Mouse (Mus musculus): Measurements from ENCODE around the gene Hspa2. TPM values are rescaled to one million over a fixed set of nuclear protein-coding genes. Genes with fewer than 3 reads are reported as not detected.
A peak's percentile ranks its signal among the peaks of the same experiment; 100 is the strongest.

The Hspa2 gene
- polyA plus RNA-seq, 1 experiment from 2014 or later, result 15.4 TPM

DNA sequence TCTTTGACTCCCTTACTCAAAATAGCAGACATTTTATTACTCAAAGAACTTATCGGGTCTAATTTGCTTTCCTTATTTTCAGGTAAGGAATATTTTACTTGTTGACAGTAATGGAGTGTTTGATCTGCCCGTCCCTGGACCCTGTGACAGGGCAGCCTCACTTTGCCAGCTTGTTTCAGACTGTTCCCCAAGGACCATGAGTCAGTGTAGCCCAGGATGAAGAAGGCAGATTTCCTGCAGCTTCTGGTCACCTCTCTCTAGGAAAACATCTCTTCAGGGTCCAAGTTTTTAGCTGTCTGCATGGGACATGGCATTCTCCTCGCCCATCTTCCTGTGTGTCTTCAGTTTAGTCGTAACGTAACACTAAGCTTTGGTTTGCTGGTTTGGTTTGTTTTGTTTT is 6.7 kb upstream of the Hspa2 start:
- no peaks in the 10 kb centered on the region for H3K27me3 ChIP-seq (ENCODE audit: control insufficient read depth, insufficient read depth, low read depth, low read length)
- no peaks in the 10 kb centered on the region for H3K9me3 ChIP-seq (ENCODE audit: control insufficient read depth, low read length)
- H3K4me2 ChIP-seq (ENCODE audit: low read depth, low read length), result no peak overlapping the region
- no peak overlapping the region for H3K4me3 ChIP-seq (ENCODE audit: low read length)
- no peak overlapping the region for H3K27ac ChIP-seq (ENCODE audit: low read length)
- H3K4me1 ChIP-seq (replicated peaks; ENCODE audit: control insufficient read depth, insufficient read depth, low read length), result peaks cover 8% of the 10 kb centered on the region; the same call in 1 of the 2 replicates
- ATAC-seq (ENCODE audit: low read depth), result no peak
- WGBS, result 82% methylated on average over 5 of the region's 5 CpGs
- H3K36me3 ChIP-seq (ENCODE audit: control insufficient read depth, insufficient read depth, low read length), result no peaks in the 10 kb centered on the region
- no peak overlapping the region for H3K9ac ChIP-seq (ENCODE audit: low read length)

GRCm38 (mm10) chr12:76401674-76402073 is 2.3 kb upstream of the Hspa2 start:
- H3K36me3 ChIP-seq (ENCODE audit: control insufficient read depth, insufficient read depth, low read length), result no peaks in the 10 kb centered on the region
- WGBS, result 50% methylated on average over 3 of the region's 3 CpGs
- no peak for ATAC-seq (ENCODE audit: low read depth)
- no peak overlapping the region for H3K9ac ChIP-seq (ENCODE audit: low read length)
- no peak overlapping the region for H3K4me2 ChIP-seq (ENCODE audit: low read depth, low read length)
- H3K4me1 ChIP-seq (replicated peaks; ENCODE audit: control insufficient read depth, insufficient read depth, low read length), result peaks cover 28% of the 10 kb centered on the region
- H3K27me3 ChIP-seq (ENCODE audit: control insufficient read depth, insufficient read depth, low read depth, low read length), result peaks cover 17% of the 10 kb centered on the region
- no peak overlapping the region for H3K4me3 ChIP-seq (ENCODE audit: low read length)
- no peaks in the 10 kb centered on the region for H3K9me3 ChIP-seq (ENCODE audit: control insufficient read depth, low read length)
- no peak overlapping the region for H3K27ac ChIP-seq (ENCODE audit: low read length)

- Histone ChIP-seq H3K36me3 (ENCODE audit: control insufficient read depth, insufficient read depth, low read length) (no peaks in the 10 kb centered on the region), H3K9me3 (ENCODE audit: control insufficient read depth, low read length) (no peaks in the 10 kb centered on the region), H3K4me3 (ENCODE audit: low read length) (peak overlapping the region; percentile 78), H3K4me1 (replicated peaks; ENCODE audit: control insufficient read depth, insufficient read depth, low read length) (peaks cover 27% of the 10 kb centered on the region), H3K9ac (ENCODE audit: low read length) (peak overlapping the region; percentile 86), H3K27me3 (ENCODE audit: control insufficient read depth, insufficient read depth, low read depth, low read length) (peaks cover 24% of the 10 kb centered on the region), H3K4me2 (ENCODE audit: low read depth, low read length) (peak overlapping the region; percentile 76), H3K27ac (ENCODE audit: low read length) (peak overlapping the region; percentile 96)
- WGBS, result 1% methylated on average over 38 of the region's 54 CpGs
- ATAC-seq (ENCODE audit: low read depth), result peak; percentile 90
Observed at GRCm38 (mm10) chr12:76402991-76403885, 738 bp upstream of the Hspa2 start.

- Histone ChIP-seq H3K36me3 (ENCODE audit: control insufficient read depth, insufficient read depth, low read length) (no peaks in the 10 kb centered on the region), H3K4me1 (replicated peaks; ENCODE audit: control insufficient read depth, insufficient read depth, low read length) (peaks cover 21% of the 10 kb centered on the region), H3K9ac (ENCODE audit: low read length) (no peak overlapping the region; the same call in 1 of the 2 replicates), H3K9me3 (ENCODE audit: control insufficient read depth, low read length) (no peaks in the 10 kb centered on the region), H3K4me3 (ENCODE audit: low read length) (peak overlapping the region; percentile 78), H3K4me2 (ENCODE audit: low read depth, low read length) (peak overlapping the region; percentile 76), H3K27ac (ENCODE audit: low read length) (no peak overlapping the region), H3K27me3 (ENCODE audit: control insufficient read depth, insufficient read depth, low read depth, low read length) (peaks cover 24% of the 10 kb centered on the region)
- 6% methylated on average over 20 of the region's 20 CpGs for WGBS
- no peak for ATAC-seq (ENCODE audit: low read depth)
Observed at GRCm38 (mm10) chr12:76404836-76405182, 833 bp downstream of the Hspa2 start.

DNA sequence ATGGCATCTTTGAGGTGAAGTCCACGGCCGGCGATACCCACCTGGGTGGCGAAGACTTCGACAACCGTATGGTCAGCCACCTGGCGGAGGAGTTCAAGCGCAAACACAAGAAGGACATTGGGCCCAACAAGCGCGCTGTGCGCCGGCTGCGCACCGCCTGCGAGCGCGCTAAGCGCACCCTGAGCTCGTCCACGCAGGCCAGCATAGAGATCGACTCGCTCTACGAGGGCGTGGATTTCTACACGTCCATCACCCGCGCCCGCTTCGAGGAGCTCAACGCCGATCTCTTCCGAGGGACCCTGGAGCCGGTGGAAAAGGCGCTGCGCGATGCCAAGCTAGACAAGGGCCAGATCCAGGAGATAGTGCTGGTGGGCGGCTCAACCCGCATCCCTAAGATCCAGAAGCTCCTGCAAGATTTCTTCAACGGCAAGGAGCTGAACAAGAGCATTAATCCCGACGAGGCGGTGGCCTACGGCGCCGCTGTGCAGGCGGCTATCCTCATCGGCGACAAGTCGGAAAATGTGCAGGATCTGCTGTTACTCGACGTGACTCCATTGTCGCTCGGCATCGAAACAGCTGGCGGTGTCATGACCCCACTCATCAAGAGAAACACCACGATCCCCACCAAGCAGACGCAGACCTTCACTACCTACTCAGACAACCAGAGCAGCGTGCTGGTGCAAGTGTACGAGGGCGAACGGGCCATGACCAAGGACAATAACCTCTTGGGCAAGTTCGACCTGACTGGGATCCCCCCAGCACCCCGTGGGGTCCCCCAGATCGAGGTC is 1.4 kb downstream of the Hspa2 start:
- H3K9me3 ChIP-seq (ENCODE audit: control insufficient read depth, low read length), result no peaks in the 10 kb centered on the region
- no peak for ATAC-seq (ENCODE audit: low read depth)
- peaks cover 24% of the 10 kb centered on the region for H3K27me3 ChIP-seq (ENCODE audit: control insufficient read depth, insufficient read depth, low read depth, low read length)
- peak overlapping the region; percentile 78 for H3K4me3 ChIP-seq (ENCODE audit: low read length)
- peaks cover 21% of the 10 kb centered on the region for H3K4me1 ChIP-seq (replicated peaks; ENCODE audit: control insufficient read depth, insufficient read depth, low read length)
- WGBS, result 2% methylated on average over 64 of the region's 64 CpGs
- H3K36me3 ChIP-seq (ENCODE audit: control insufficient read depth, insufficient read depth, low read length), result no peaks in the 10 kb centered on the region
- H3K9ac ChIP-seq (ENCODE audit: low read length), result no peak overlapping the region
- H3K4me2 ChIP-seq (ENCODE audit: low read depth, low read length), result peak overlapping the region; percentile 76
- H3K27ac ChIP-seq (ENCODE audit: low read length), result no peak overlapping the region

DNA sequence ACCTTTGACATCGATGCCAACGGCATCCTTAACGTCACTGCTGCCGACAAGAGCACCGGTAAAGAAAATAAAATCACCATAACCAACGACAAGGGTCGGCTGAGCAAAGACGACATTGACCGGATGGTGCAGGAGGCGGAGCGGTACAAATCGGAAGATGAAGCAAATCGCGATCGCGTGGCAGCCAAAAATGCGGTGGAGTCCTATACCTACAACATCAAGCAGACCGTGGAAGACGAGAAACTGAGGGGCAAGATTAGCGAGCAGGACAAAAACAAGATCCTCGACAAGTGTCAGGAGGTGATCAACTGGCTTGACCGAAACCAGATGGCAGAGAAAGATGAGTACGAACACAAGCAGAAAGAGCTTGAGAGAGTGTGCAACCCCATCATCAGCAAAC is 2.0 kb downstream of the Hspa2 start:
- Histone ChIP-seq H3K4me3 (ENCODE audit: low read length) (peak overlapping the region; percentile 78), H3K9me3 (ENCODE audit: control insufficient read depth, low read length) (no peaks in the 10 kb centered on the region), H3K4me1 (replicated peaks; ENCODE audit: control insufficient read depth, insufficient read depth, low read length) (peaks cover 21% of the 10 kb centered on the region), H3K27me3 (ENCODE audit: control insufficient read depth, insufficient read depth, low read depth, low read length) (peaks cover 24% of the 10 kb centered on the region), H3K36me3 (ENCODE audit: control insufficient read depth, insufficient read depth, low read length) (no peaks in the 10 kb centered on the region), H3K27ac (ENCODE audit: low read length) (no peak overlapping the region), H3K4me2 (ENCODE audit: low read depth, low read length) (peak overlapping the region; percentile 76), H3K9ac (ENCODE audit: low read length) (no peak overlapping the region)
- WGBS, result 4% methylated on average over 23 of the region's 23 CpGs
- no peak for ATAC-seq (ENCODE audit: low read depth)

GRCm38 (mm10) chr12:76407184-76407583 is 3.2 kb downstream of the Hspa2 start:
- Histone ChIP-seq H3K4me2 (ENCODE audit: low read depth, low read length) (no peak overlapping the region), H3K9ac (ENCODE audit: low read length) (no peak overlapping the region), H3K27ac (ENCODE audit: low read length) (no peak overlapping the region), H3K27me3 (ENCODE audit: control insufficient read depth, insufficient read depth, low read depth, low read length) (peaks cover 24% of the 10 kb centered on the region), H3K36me3 (ENCODE audit: control insufficient read depth, insufficient read depth, low read length) (no peaks in the 10 kb centered on the region), H3K4me1 (replicated peaks; ENCODE audit: control insufficient read depth, insufficient read depth, low read length) (peaks cover 21% of the 10 kb centered on the region), H3K9me3 (ENCODE audit: control insufficient read depth, low read length) (no peaks in the 10 kb centered on the region), H3K4me3 (ENCODE audit: low read length) (no peak overlapping the region)
- WGBS, result 47% methylated on average over 1 of the region's 1 CpGs
- no peak for ATAC-seq (ENCODE audit: low read depth)

DNA sequence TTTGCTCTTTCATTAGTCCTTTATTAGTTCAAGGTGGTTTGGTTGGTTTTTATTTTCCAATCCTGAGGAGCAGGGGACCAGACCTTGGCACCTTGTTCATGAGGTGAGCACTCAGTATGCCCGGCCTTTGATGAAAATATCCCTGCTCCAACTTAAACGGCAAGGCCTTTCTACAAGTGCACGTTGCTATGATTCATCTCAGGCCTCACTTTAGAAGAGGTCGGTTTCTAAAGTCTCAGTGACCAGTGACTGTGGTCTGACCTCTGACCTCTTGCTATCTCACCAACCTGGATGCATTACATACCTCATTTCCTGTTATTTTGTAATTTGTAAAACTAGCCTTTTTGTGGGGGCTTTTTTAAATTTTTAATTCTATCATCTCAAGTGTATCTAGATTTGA is 5.2 kb downstream of the Hspa2 start:
- 51% methylated on average over 4 of the region's 4 CpGs for WGBS
- no peak overlapping the region for H3K4me2 ChIP-seq (ENCODE audit: low read depth, low read length)
- H3K36me3 ChIP-seq (ENCODE audit: control insufficient read depth, insufficient read depth, low read length), result no peaks in the 10 kb centered on the region
- peaks cover 17% of the 10 kb centered on the region for H3K4me1 ChIP-seq (replicated peaks; ENCODE audit: control insufficient read depth, insufficient read depth, low read length)
- ATAC-seq (ENCODE audit: low read depth), result no peak
- no peak overlapping the region for H3K4me3 ChIP-seq (ENCODE audit: low read length)
- peaks cover 24% of the 10 kb centered on the region for H3K27me3 ChIP-seq (ENCODE audit: control insufficient read depth, insufficient read depth, low read depth, low read length)
- no peak overlapping the region for H3K9ac ChIP-seq (ENCODE audit: low read length)
- H3K9me3 ChIP-seq (ENCODE audit: control insufficient read depth, low read length), result no peaks in the 10 kb centered on the region
- no peak overlapping the region for H3K27ac ChIP-seq (ENCODE audit: low read length)

DNA sequence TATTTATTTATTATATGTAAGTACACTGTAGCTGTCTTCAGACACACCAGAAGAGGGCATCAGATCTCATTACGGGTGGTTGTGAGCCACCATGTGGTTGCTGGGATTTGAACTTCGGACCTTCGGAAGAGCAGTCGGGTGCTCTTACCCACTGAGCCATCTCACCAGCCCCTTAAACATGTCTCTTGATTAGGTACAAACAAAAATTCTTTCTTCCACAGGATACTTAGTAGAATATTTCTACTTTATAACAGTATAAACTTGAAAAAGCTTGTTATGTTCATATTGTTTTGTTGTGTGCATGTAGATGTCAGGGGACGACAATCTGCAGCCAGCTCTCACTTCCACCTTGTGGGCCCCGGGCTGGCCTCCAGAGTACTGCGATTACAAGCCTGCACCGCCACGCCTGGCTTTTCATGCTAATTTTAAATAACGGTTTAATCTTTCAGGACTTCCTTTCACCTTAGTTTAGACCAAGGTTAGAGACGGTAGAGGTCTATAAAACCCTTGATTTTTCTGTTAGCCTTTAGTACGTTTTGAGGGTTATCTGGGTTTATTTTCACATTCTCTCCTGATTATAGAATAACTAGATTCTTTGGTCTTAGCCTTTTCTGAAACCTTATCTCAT is 11.5 kb downstream of the Hspa2 start:
- Histone ChIP-seq H3K27ac (ENCODE audit: low read length) (no peak overlapping the region), H3K4me1 (replicated peaks; ENCODE audit: control insufficient read depth, insufficient read depth, low read length) (peaks cover 3% of the 10 kb centered on the region; the same call in 1 of the 2 replicates), H3K4me3 (ENCODE audit: low read length) (no peak overlapping the region), H3K4me2 (ENCODE audit: low read depth, low read length) (no peak overlapping the region), H3K9ac (ENCODE audit: low read length) (no peak overlapping the region), H3K36me3 (ENCODE audit: control insufficient read depth, insufficient read depth, low read length) (no peaks in the 10 kb centered on the region), H3K9me3 (ENCODE audit: control insufficient read depth, low read length) (no peaks in the 10 kb centered on the region), H3K27me3 (ENCODE audit: control insufficient read depth, insufficient read depth, low read depth, low read length) (no peaks in the 10 kb centered on the region)
- ATAC-seq (ENCODE audit: low read depth), result no peak
- WGBS, result 76% methylated on average over 9 of the region's 12 CpGs

Measured in lung, embryonic 16.5 days (tissue).